Mouse (Mus musculus) E14TG2a.4 (cell line): ENCODE results near the gene Ankrd13a.
A peak's percentile ranks its signal among the peaks of the same experiment; 100 is the strongest.

Source experiments
- H3K27me3 ChIP-seq: 2 replicates; pipeline ENCODE4 v1.6.1; 2014; ENCODE audit warnings: low read length, control low read depth; ENCODE audit not compliant: insufficient read depth
- H3K36me3 ChIP-seq: 2 replicates; pipeline ENCODE4 v1.6.1; 2014; ENCODE audit warnings: low read length, control low read depth; ENCODE audit not compliant: insufficient read depth
- H3K4me1 ChIP-seq: replicated peaks from 2 replicates; pipeline ENCODE4 v1.6.1; 2014; ENCODE audit warnings: low read depth, low read length, control low read depth
- H3K4me3 ChIP-seq: replicated peaks from 2 replicates; pipeline ENCODE4 v1.5.1; 2014; ENCODE audit warnings: mild to moderate bottlenecking, low read length
- H3K9me3 ChIP-seq: 2 replicates; pipeline ENCODE4 v1.6.1; 2014; ENCODE audit warnings: low read length, control low read depth
- CTCF ChIP-seq: conservative IDR thresholded peaks from 2 replicates; pipeline ENCODE4 v1.5.1; 2014; ENCODE audit warnings: low read length
- NANOG ChIP-seq: IDR thresholded peaks from 2 replicates; pipeline ENCODE4 v1.6.1; 2014; ENCODE audit warnings: borderline replicate concordance, low read length, mixed read lengths
- POU5F1 ChIP-seq: IDR thresholded peaks from 2 replicates; pipeline ENCODE4 v1.6.1; 2014; ENCODE audit warnings: low read length, borderline replicate concordance

Ankrd13a gene

DNA sequence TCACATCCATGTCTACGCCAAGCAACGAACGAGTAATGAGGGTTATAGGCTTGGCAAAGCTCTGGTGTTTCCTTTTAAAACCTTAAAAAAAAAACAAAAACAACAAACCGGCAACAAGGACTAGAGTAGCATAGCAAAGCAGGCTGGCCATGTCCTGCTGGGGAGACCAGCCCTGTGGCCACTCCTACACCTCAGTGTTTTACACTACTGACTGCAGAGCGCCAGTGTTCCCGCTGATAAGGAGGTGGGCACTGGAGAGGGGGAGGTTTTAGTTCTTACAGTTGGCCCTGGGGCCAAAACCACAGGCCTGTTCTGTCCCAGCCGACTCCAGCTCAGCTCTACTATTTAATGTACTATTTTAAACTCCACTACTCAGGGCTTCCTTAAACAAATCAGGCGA, 33.0 kb downstream of the Ankrd13a start:
- H3K4me3 ChIP-seq = no peak overlapping the region
- H3K27me3 ChIP-seq = no peaks in the 10 kb centered on the region
- H3K9me3 ChIP-seq = peaks cover 18% of the 10 kb centered on the region
- H3K36me3 ChIP-seq = peaks cover 98% of the 10 kb centered on the region
- peaks cover 93% of the 10 kb centered on the region for H3K4me1 ChIP-seq
- TF ChIP-seq POU5F1 (no peak), CTCF (no peak), NANOG (no peak)

DNA sequence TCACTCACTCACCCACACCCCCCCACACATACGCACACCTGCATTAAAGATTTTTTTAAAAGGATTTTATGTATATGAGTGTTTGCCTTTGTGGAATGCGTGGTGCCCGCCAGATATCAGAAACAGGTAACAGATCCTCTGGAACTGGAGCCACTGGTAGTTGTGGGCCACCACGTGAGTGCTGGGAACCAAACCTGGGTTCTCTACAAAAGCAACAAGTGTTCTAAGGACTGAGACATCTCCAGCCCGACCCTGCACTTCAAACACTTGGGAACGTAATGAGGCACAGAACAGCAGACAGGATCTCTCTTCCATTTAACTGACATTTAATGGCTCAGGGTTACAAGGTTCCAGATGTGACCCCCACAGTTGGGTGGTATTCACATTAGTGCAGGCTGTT, 33.4 kb downstream of the Ankrd13a start:
- no peak overlapping the region for H3K4me3 ChIP-seq
- H3K36me3 ChIP-seq = peaks cover 98% of the 10 kb centered on the region
- H3K4me1 ChIP-seq = peaks cover 93% of the 10 kb centered on the region
- no peak for TF ChIP-seq NANOG
- no peak for TF ChIP-seq CTCF
- no peak for TF ChIP-seq POU5F1
- H3K9me3 ChIP-seq = peaks cover 14% of the 10 kb centered on the region
- H3K27me3 ChIP-seq = no peaks in the 10 kb centered on the region

DNA sequence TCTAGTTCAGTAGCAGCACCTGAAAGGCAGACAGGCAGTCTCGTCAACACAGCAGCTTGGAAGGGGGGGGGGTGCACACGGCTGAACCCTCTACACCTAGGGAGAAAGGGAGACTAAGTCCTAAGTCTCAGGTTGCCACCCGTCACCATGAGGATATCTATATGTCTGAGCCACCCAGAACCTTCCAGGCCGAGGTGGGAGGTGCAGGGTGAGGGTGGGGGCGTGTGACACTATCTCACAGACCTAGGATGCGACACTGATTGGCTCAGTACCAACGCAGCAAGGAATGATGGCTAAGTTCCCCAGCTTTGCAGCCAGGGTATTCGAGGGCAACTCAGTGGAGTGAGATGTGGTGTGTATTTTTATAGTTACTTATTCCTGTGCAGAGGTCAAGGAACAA, 33.9 kb downstream of the Ankrd13a start:
- H3K36me3 ChIP-seq = peaks cover 94% of the 10 kb centered on the region
- H3K9me3 ChIP-seq = peaks cover 9% of the 10 kb centered on the region
- H3K4me1 ChIP-seq = peaks cover 88% of the 10 kb centered on the region
- H3K4me3 ChIP-seq = no peak overlapping the region
- TF ChIP-seq POU5F1 (no peak), NANOG (no peak), CTCF (no peak)
- H3K27me3 ChIP-seq = no peaks in the 10 kb centered on the region

DNA sequence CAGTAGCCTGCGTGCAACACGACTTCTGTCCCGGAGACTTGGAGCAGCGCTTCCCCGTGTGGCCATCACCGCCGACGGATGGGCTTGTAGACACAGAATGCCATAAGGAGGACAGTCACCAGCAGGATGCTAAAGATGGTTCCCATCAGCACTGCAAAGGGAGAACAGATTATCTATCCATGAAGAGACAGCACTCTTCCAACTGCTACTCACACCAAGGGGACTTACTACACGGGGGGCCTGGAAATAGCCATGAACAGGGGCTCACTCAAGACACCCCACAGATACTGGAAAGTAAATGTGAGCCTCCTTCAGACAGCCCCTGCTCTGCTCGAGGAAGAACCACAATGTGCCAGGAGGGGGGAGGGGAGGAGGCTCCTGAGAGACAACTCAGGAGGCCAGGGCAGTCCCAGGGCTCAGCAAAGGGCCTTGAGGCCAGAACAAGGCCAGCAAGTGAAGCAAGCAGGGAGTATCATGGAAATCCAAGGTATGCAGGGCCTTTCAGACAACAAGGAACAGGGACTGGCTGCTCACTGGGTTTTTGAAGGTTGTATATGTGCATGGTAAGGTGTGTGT, 34.8 kb downstream of the Ankrd13a start:
- Histone ChIP-seq H3K4me3 (no peak overlapping the region), H3K27me3 (no peaks in the 10 kb centered on the region), H3K9me3 (peaks cover under 1% of the 10 kb centered on the region; the same call in 1 of the 2 replicates), H3K36me3 (peaks cover 85% of the 10 kb centered on the region), H3K4me1 (peaks cover 80% of the 10 kb centered on the region)
- TF ChIP-seq POU5F1 = no peak
- no peak for TF ChIP-seq CTCF

DNA sequence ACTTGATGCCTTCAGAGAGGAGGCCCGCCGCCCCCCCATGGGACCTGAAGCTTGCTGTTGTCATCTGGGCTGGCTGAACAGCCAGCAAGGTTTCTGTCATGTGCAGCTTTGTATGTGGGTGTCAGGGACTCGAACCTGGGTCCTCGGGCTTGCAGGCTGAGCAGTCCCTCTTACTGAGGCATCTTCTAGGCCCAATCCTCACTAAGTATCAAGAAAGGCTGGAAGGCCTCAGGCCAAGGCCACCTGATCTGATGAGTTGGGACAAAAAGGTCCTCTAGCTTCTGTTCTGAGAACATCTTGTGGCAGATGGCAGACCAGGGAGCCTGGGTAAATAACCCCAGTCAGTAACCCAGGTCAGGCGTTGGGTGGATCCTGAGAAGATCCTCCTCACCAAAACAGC, 35.3 kb downstream of the Ankrd13a start:
- Histone ChIP-seq H3K4me3 (no peak overlapping the region), H3K36me3 (peaks cover 80% of the 10 kb centered on the region), H3K9me3 (no peaks in the 10 kb centered on the region), H3K4me1 (peaks cover 74% of the 10 kb centered on the region), H3K27me3 (no peaks in the 10 kb centered on the region)
- no peak for TF ChIP-seq POU5F1
- no peak for TF ChIP-seq NANOG

DNA sequence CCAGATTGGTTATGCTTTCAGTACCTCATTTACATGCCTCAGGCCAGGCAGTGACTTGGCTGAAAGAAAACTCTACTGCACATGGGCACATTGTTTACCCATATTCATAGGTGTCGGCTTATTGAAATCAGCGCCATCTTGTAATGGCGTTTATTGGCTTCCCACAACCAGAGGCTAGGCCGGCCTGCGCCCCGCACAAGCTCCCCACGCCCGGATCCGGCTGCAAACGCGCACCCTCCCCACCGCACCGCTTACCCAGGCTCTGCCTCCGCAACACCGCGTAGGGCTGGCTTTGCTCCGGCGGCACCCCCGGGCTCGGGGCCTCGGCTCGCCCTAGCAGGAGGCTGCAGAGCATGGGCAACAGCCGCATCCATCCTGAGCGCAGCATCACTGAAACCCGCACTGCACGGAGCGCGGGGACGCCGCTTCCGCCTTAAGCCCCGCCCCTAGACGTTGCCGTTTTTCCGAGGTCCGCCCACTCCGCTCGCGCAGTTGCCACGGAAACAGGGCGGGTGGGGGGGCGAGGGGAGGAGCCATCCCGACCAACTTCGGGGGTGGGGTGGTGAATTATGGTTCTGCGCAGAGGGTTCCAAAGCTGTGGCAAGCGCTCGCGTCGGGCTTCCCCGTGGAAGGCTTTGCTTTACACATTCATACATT, 39.2 kb downstream of the Ankrd13a start:
- no peaks in the 10 kb centered on the region for H3K27me3 ChIP-seq
- H3K9me3 ChIP-seq = peaks cover 10% of the 10 kb centered on the region; the same call in 1 of the 2 replicates
- peaks cover 57% of the 10 kb centered on the region for H3K4me1 ChIP-seq
- TF ChIP-seq POU5F1 = no peak
- TF ChIP-seq CTCF = no peak
- TF ChIP-seq NANOG = no peak
- peak overlapping the region; percentile 96 for H3K4me3 ChIP-seq
- H3K36me3 ChIP-seq = peaks cover 48% of the 10 kb centered on the region

DNA sequence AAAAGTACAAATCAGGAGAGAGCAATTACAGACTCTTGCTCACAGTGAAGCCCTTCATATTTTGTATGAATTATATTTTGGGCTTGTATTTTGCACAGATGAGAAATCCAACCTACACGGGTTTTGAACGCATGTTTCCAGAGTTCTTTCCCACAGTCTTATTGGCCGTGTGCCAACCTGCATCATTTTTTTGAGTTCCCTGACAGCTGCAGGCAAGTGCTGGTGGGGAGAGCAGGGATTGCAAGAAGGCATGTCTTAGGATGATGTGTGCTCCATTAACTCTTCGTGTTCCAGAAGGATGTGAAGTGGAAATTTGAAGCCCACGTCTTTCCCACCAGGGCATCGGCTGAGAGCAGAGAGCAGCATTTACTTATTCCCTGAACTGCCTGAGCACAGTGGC, 42.1 kb downstream of the Ankrd13a start:
- no peak for TF ChIP-seq CTCF
- TF ChIP-seq POU5F1 = no peak
- TF ChIP-seq NANOG = no peak
- H3K4me3 ChIP-seq = no peak overlapping the region
- H3K27me3 ChIP-seq = no peaks in the 10 kb centered on the region
- peaks cover 41% of the 10 kb centered on the region for H3K4me1 ChIP-seq
- peaks cover 27% of the 10 kb centered on the region for H3K9me3 ChIP-seq
- H3K36me3 ChIP-seq = peaks cover 30% of the 10 kb centered on the region

DNA sequence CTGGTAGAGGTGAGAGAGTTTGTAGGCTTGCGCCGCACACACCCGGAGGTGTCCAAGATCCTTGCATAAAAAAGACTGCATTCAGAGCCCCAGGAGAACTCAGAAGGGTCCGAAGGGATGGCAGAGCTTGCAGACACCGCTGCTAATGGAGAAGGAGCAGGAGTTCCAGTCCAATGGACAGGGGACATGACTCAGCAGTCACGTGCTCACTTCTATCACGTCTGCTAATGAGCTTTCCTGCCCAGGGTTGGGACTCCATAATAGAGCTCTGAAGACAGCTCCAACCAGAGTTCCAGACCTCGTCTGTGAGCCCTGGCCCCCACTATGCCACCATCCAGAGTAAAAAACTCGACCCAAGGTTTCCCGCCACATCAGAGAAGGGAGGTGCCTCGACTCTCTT, 43.6 kb downstream of the Ankrd13a start:
- Histone ChIP-seq H3K36me3 (peaks cover 28% of the 10 kb centered on the region), H3K9me3 (peaks cover 40% of the 10 kb centered on the region), H3K4me3 (peak overlapping the region; percentile 52), H3K27me3 (no peaks in the 10 kb centered on the region), H3K4me1 (peaks cover 29% of the 10 kb centered on the region)
- TF ChIP-seq NANOG (no peak), POU5F1 (no peak), CTCF (no peak)
